Mouse (Mus musculus) left cerebral cortex, adult 11 months (tissue): ENCODE results near the gene Lamp1.
"Not testable (repeated sequence)": the region's sequence is repeated elsewhere in the genome, so short reads cannot be mapped to it uniquely, and the experiment has no call there.

ENCODE experiments used
- DNase-seq: peaks from one replicate; pipeline ENCODE4 v3.0.0; 2022; ENCODE audit warnings: low spot score

Gene Lamp1

GRCm38 (mm10) chr8:13158718-13159376 lies at the start of gene Lamp1:
Gene Lamp1, plus strand, starts transcription at chr8:13159161.
- DNase-seq = peak; percentile 99

GRCm38 (mm10) chr8:13109416-13109960 lies 49.5 kb upstream of the Lamp1 start:
- no peak for DNase-seq

GRCm38 (mm10) chr8:13111917-13112316 lies 47.0 kb upstream of the Lamp1 start:
- DNase-seq = no peak

DNA sequence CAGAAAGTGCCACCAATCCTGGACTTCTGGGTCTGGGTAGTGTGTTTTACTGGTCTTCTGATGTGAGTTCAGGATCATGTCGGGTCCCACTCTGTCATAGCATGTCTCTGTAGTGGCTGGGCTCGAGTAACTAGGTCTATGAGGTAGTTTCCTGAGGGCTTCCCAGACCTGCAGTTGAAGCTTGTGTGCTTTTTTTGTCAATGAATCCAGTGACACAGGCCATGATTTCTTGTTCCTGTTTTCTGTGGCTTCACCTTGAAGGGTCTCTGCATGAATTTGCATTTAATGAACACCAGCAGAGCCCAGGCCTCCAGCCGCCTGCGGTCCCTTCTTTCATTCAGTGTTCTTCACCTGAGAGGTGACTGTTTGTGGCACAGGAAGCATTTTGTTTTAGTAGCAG lies 45.7 kb upstream of the Lamp1 start:
- no peak for DNase-seq

- no peak for DNase-seq
These were observed 41.9 kb upstream of the Lamp1 start for GRCm38 (mm10) chr8:13117096-13117495.

- no peak for DNase-seq
These were observed 40.4 kb upstream of the Lamp1 start for GRCm38 (mm10) chr8:13118516-13118915.

GRCm38 (mm10) chr8:13120882-13121665 lies 37.9 kb upstream of the Lamp1 start:
- DNase-seq = no peak

DNA sequence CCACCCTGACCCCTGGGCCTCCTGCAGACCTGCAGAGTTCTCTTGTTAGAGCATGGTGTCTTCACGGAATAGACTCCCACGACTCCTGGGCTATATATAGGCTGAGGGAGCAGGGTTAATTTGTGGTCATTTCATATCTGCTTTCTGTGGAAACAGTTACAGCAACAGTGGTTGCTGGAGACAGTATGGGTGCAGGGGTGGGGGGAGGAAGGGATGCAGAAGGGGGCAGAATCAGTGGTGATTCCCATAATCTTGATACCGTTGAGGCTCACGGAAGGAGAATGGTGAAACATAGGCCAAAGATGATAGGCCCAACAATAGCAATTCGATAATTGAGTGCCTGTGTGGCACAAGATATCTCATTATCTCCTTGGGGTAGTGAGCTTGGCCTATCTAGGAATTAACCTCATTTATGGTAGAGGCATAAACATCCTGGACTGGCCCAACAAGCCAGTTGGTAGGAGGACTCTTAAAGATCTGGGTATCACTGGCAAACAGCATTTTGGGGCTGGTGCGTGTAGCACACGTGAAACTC lies 36.0 kb upstream of the Lamp1 start:
- no peak for DNase-seq

DNA sequence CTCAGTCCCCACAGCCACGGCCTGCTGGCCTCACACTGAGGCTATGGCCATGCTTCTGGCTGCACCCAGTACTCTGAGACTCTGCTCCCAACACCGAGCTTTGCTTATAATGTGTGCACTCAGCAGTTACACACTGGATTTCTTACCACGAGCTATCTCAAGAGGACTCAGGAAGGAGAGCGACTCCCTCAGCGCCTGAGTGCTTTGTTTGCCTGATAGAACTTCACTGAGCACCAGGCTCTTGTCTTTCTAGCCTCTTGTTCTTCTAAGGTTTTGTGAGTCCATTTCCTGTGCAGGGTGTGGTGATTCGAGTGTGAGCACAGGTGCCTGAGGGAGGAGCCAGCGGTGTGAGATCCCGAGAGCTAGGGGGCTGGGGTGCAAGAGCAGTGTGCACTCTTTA lies 34.1 kb upstream of the Lamp1 start:
- no peak for DNase-seq

- DNase-seq = not testable (repeated sequence)
These were observed 26.7 kb upstream of the Lamp1 start for GRCm38 (mm10) chr8:13132220-13132619.

GRCm38 (mm10) chr8:13139641-13140182 lies 19.2 kb upstream of the Lamp1 start:
- DNase-seq = no peak

GRCm38 (mm10) chr8:13141681-13142080 lies 17.3 kb upstream of the Lamp1 start:
- DNase-seq = no peak

DNA sequence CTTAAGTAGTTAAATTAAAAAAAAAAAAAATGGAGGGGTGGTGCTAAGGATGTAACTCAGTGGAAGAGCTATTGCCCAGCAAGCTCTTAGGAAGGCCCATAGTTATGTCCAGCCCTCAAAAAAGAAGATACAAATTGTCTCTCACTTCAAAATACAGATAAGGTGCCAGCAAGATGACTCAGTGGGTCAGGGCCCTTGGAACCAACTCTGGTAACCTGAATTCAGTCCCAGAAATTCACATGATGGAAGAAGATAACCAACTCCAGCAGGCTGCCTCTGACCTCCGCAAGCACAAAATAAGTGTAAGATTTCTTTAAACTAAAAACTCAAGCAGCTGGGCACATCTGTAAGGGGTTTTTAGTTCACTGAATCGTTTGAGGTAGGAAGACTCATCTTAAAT lies 10.5 kb upstream of the Lamp1 start:
- no peak for DNase-seq

GRCm38 (mm10) chr8:13149287-13149686 lies 9.7 kb upstream of the Lamp1 start:
- DNase-seq = no peak

- no peak for DNase-seq
These were observed 9.1 kb upstream of the Lamp1 start for GRCm38 (mm10) chr8:13149866-13150265.

GRCm38 (mm10) chr8:13150929-13151328 lies 8.0 kb upstream of the Lamp1 start:
- no peak for DNase-seq

DNA sequence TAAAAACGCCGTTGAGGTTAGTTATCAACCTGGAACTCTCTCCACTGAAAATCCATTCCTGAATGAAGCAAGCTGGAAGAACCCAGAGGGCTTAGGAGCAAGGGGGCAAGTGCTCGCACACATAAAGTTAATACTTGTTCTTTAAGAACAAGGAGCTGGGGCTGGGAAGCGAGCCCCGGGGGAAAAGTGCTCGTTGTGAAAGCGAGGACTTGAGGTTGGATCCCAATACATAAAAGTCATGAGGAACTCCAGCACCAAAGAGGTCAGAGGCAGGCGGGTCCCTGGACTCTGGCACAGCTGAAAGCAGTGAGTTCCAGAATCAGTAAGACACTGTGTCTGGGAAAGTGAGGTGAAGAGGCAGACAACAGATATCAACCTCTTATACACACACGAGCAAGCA lies 4.9 kb upstream of the Lamp1 start:
- DNase-seq = no peak

DNA sequence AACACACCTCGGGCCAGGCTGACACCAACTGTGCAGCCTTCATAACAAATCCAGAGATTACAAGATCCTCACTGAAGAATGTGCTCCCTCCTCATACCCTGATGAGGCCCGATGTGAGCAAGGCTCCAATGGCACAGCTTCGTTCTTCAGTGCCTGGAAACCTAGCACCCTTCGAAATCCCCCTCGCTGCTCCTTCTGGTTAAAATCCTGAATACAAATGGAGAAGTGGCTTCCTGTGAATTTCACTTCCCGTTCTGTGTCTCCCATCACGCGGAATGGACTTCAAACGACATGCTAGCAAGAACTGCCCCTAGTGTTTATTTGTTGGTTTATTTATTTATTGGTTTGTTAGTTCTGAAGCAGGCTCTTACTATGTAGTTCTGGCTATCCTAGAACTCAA lies 3.6 kb upstream of the Lamp1 start:
- DNase-seq = no peak

GRCm38 (mm10) chr8:13156327-13157097 lies 2.4 kb upstream of the Lamp1 start:
- DNase-seq = peak; percentile 37

DNA sequence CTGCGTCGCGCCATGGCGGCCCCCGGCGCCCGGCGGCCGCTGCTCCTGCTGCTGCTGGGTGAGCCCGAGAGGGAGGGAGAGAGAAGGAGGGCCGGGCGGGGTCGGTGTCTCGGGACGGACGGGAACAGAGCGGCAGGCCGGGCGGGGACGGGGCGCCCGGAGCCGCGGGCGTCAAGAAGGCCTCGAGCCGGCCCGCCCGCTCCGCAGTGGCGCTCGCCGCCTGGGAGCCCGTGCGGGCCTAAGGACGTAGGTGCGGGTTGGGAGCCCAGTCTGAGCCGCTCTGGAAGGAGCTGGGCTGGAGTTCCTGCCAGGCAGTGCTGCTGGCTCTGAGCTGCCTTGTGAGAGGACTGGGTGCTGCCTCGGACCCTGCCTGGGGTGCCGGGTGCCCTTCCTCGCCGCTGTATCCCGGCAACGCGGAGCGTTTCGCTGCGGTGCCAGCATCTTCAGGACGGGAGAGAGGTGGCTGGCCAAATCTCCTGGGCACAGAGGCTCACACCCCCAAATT lies 468 bp downstream of the Lamp1 start:
- no peak for DNase-seq

DNA sequence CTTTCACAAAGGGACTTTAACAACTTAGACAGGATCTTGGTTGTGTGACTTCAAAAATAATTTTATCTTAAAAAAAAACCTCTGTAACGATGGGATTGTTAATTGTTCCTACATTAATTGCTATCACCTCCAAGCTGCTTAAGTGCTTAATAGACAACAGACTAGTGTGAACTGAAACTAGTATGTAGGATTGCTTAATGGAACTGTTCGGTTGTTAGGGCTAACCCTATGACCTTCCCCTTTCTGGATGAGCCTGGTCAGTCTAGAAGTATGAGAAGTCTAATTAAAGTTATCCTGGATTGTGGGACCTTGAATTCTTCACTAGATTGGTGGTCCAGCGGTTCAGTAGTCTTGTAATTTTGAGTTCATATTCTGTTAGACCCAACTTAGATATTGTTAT lies 1.7 kb downstream of the Lamp1 start:
- no peak for DNase-seq

GRCm38 (mm10) chr8:13162098-13162497 lies 3.1 kb downstream of the Lamp1 start:
- no peak for DNase-seq
